Mouse (Mus musculus) fibroblast of lung, adult 2 months (primary cell): ENCODE measurements around the gene Krtap3-1.

Experiments used
- DNase-seq: peaks from one replicate; pipeline ENCODE4 v3.0.0-alpha.2; 2011; ENCODE audit warnings: low read depth

The Krtap3-1 gene

DNA sequence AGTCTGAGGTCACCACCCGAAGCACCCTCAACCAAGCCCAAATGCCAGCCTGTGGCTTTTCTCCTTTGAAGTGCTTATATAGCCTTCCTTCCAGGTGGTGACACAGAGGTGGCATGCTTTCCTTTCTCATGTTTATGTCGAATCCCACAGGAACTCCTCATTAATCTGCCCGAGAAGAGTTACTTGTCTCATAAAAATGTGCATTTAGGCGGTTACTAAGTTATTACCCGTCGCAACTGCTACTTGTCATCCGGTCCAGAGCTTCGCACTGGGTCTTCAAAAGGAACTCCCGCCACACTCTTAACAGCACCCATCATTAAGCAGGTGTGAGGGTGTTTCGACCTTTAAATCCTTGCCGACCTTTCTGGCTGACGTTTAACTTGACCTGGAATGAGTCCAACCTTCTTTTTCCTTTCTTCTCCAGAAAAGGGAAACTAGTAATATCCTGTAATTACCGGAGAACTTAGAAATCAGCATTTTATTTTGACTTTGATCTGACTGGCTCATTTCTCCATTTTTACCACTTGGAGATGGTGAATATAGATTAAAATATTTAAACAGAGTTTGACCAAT lies 45.1 kb downstream of the Krtap3-1 start, which contains the start of gene Krt39:
Gene Krt39 (minus strand): TSS at position 51 of the 573 bp plus-strand sequence.
- no peak for DNase-seq
